Mouse (Mus musculus): ENCODE measurements around the gene Clmp. TPM values are rescaled to one million over a fixed set of nuclear protein-coding genes. Genes with fewer than 3 reads are reported as not detected.
"Not testable (repeated sequence)": the region's sequence is repeated elsewhere in the genome, so short reads cannot be mapped to it uniquely, and the experiment has no call there.

Gene Clmp
- polyA plus RNA-seq, 1 experiment from 2014 or later, result 0.75 TPM

DNA sequence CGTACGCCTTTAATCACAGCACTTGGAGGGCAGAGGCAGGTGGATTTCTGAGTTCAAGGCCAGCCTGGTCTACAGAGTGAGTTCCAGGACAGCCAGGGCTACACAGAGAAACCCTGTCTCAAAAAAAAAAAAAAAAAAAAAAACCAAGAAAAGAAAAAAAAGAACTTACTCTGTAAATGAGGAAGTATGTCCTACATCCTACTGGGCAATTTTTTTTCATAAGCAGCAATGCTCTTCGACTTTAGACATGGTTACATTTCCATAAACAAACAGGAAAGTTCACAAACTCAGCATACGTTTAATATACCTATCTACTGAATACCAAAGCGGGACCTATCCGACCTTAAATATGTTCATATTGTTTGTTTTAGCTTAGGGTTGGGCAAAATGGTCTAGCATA lies 76.6 kb downstream of the Clmp start:
- Histone ChIP-seq H3K4me3 (replicated peaks) (no peak overlapping the region), H3K9me3 (replicated peaks) (no peaks in the 10 kb centered on the region), H3K27me3 (no peaks in the 10 kb centered on the region), H3K4me2 (no peak overlapping the region), H3K4me1 (replicated peaks) (peaks cover 6% of the 10 kb centered on the region), H3K9ac (no peak overlapping the region), H3K27ac (replicated peaks) (no peak overlapping the region), H3K36me3 (replicated peaks) (no peaks in the 10 kb centered on the region)
- no peak for ATAC-seq (ENCODE audit: insufficient read depth)
- WGBS (ENCODE audit: insufficient replicate concordance), result 58% methylated on average over 6 of the region's 6 CpGs

DNA sequence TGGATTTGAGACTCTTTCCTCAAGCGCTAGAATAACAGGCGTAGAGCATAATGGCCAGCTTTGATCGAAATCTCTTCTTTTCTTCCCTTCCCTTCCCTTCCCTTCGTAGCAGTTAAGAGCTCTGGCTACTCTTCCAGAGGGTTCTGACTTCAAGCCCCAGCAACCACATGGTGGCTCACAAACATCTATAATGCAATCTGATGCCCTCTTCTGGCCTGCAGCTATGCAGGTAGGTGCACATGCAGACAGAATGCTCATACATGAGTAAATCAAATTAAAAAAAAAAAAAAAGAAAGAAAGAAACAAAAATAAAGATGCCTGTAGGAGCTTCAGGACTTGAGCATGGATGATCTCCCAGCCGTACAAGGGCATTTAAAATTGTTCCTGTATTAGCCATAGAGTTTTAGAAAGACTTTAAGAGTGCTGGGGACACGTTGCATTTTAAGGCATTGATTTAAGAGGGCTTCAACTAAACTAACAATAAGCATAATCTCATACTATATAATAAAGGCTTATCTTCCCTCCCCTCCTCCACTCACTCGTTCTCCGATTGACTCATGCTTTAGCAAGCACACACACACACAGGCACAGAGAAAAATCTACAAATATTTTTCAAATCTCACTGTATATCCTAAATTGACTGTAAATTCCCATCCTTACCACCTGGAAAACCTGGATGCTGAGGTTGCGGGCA lies 79.3 kb downstream of the Clmp start:
- Histone ChIP-seq H3K4me2 (no peak overlapping the region), H3K4me3 (replicated peaks) (no peak overlapping the region; the same call in 1 of the 2 replicates), H3K36me3 (replicated peaks) (no peaks in the 10 kb centered on the region), H3K9ac (no peak overlapping the region), H3K9me3 (replicated peaks) (no peaks in the 10 kb centered on the region), H3K27me3 (no peaks in the 10 kb centered on the region), H3K4me1 (replicated peaks) (no peaks in the 10 kb centered on the region), H3K27ac (replicated peaks) (no peak overlapping the region)
- no peak for ATAC-seq (ENCODE audit: insufficient read depth)
- WGBS (ENCODE audit: insufficient replicate concordance), result 57% methylated on average over 9 of the region's 9 CpGs

DNA sequence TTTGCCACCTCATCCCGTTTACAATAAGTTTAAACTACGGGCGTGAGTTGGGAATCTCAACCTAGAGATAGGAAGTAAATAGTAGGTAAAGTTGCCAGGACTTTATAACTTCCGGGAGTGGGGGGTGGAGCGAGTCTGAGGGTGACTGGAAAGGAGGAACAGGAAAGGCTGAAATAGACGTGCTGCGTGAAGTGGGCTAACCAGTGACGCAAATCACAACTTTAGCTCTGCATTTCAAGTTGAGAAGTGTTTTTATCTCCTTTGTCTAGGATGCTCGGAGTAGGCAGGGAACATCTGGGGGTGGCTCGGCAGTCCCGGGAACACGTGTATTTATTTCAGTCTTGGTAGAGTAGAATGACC lies 79.8 kb downstream of the Clmp start:
- WGBS (ENCODE audit: insufficient replicate concordance), result 24% methylated on average over 12 of the region's 12 CpGs
- Histone ChIP-seq H3K9me3 (replicated peaks) (no peaks in the 10 kb centered on the region), H3K4me2 (no peak overlapping the region), H3K27me3 (no peaks in the 10 kb centered on the region), H3K4me3 (replicated peaks) (no peak overlapping the region; the same call in 1 of the 2 replicates), H3K27ac (replicated peaks) (no peak overlapping the region), H3K36me3 (replicated peaks) (no peaks in the 10 kb centered on the region), H3K4me1 (replicated peaks) (no peaks in the 10 kb centered on the region; the same call in 1 of the 2 replicates), H3K9ac (no peak overlapping the region)
- no peak for ATAC-seq (ENCODE audit: insufficient read depth)

GRCm38 (mm10) chr9:40766058-40766605 lies 80.4 kb downstream of the Clmp start:
- Histone ChIP-seq H3K27me3 (no peaks in the 10 kb centered on the region), H3K27ac (replicated peaks) (no peak overlapping the region), H3K9ac (no peak overlapping the region), H3K4me2 (no peak overlapping the region), H3K9me3 (replicated peaks) (no peaks in the 10 kb centered on the region), H3K36me3 (replicated peaks) (no peaks in the 10 kb centered on the region), H3K4me1 (replicated peaks) (no peaks in the 10 kb centered on the region; the same call in 1 of the 2 replicates), H3K4me3 (replicated peaks) (no peak overlapping the region)
- WGBS (ENCODE audit: insufficient replicate concordance), result 59% methylated on average over 7 of the region's 7 CpGs
- no peak for ATAC-seq (ENCODE audit: insufficient read depth)

GRCm38 (mm10) chr9:40767946-40768345 lies 82.2 kb downstream of the Clmp start:
- Histone ChIP-seq H3K4me2 (no peak overlapping the region), H3K9ac (no peak overlapping the region), H3K27ac (replicated peaks) (no peak overlapping the region), H3K36me3 (replicated peaks) (no peaks in the 10 kb centered on the region), H3K4me3 (replicated peaks) (no peak overlapping the region), H3K9me3 (replicated peaks) (no peaks in the 10 kb centered on the region), H3K27me3 (no peaks in the 10 kb centered on the region), H3K4me1 (replicated peaks) (no peaks in the 10 kb centered on the region; the same call in 1 of the 2 replicates)
- 65% methylated on average over 4 of the region's 4 CpGs for WGBS (ENCODE audit: insufficient replicate concordance)
- ATAC-seq (ENCODE audit: insufficient read depth), result no peak

DNA sequence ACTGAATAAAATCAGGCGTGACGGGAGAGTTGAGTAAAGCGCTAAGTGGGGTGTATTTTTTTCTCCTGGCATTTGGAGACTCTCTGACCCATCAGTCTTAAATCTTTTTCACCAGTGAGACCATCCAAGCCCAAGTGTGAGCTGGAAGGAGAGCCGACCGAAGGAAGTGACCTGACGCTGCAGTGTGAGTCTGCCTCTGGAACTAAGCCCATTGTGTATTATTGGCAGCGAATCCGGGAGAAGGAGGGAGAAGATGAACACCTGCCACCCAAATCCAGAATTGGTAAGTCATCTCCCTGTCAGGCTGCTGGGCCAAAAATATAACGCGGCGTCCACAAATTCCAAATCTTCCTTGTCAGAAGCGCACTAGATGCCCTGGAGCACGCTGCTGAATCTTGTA lies 86.5 kb downstream of the Clmp start:
- WGBS (ENCODE audit: insufficient replicate concordance), result 67% methylated on average over 13 of the region's 13 CpGs
- Histone ChIP-seq H3K27ac (replicated peaks) (no peak overlapping the region), H3K9ac (no peak overlapping the region), H3K4me3 (replicated peaks) (no peak overlapping the region), H3K4me1 (replicated peaks) (peaks cover 6% of the 10 kb centered on the region), H3K4me2 (no peak overlapping the region), H3K9me3 (replicated peaks) (no peaks in the 10 kb centered on the region), H3K36me3 (replicated peaks) (no peaks in the 10 kb centered on the region), H3K27me3 (no peaks in the 10 kb centered on the region)
- no peak for ATAC-seq (ENCODE audit: insufficient read depth)

DNA sequence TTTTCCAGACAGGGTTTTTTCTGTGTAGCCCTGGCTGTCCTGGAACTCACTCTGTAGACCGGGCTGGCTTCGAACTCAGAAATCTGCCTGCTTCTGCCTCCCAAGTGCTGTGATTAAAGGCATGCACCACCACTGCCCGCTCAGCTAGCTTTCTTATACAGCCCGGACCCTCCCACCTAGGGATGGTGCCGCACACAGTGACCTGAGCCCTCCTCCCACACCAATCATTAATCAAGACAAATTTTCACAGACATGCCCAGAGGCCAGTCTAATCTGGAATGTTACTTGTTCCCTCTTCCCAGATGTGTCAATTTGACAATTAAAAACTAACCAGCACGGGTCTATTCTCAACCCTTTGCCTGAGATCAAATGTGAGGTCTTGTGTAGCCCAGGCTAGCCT lies 87.4 kb downstream of the Clmp start:
- H3K27ac ChIP-seq (replicated peaks); H3K9me3 ChIP-seq (replicated peaks); H3K9ac ChIP-seq; H3K4me3 ChIP-seq (replicated peaks); H3K4me1 ChIP-seq (replicated peaks); ATAC-seq (ENCODE audit: insufficient read depth); H3K4me2 ChIP-seq; H3K27me3 ChIP-seq; H3K36me3 ChIP-seq (replicated peaks): not testable (repeated sequence)
- 62% methylated on average over 6 of the region's 6 CpGs for WGBS (ENCODE audit: insufficient replicate concordance)

DNA sequence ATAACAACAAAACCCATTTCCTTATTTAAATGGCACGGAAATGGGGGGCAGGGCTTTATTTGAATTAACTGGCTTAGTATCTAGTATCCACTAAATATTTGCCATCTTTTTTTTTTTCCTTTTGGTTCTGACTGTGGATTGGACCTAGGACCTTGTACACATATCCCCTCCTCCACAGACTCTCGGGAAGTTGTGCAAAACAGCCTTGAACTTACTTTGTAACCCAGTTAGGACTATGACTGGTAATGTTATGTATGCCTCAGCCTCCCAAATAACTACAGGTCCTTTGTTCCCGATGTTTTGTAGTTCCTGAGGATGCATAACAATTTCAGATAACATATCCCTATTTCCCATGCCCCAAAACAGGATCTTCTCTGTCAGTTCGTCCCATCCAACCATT lies 88.1 kb downstream of the Clmp start:
- ATAC-seq (ENCODE audit: insufficient read depth), result no peak
- WGBS (ENCODE audit: insufficient replicate concordance), result 48% methylated on average over 4 of the region's 4 CpGs

GRCm38 (mm10) chr9:40776044-40776443 lies 90.3 kb downstream of the Clmp start:
- H3K27ac ChIP-seq (replicated peaks), result no peak overlapping the region
- H3K4me1 ChIP-seq (replicated peaks), result peaks cover 6% of the 10 kb centered on the region; the same call in 1 of the 2 replicates
- H3K9ac ChIP-seq, result no peak overlapping the region
- H3K4me2 ChIP-seq, result no peak overlapping the region
- WGBS (ENCODE audit: insufficient replicate concordance), result 33% methylated on average over 1 of the region's 1 CpGs
- ATAC-seq (ENCODE audit: insufficient read depth), result no peak
- H3K27me3 ChIP-seq, result peaks cover 6% of the 10 kb centered on the region; the same call in 1 of the 2 replicates
- H3K36me3 ChIP-seq (replicated peaks), result no peaks in the 10 kb centered on the region
- H3K4me3 ChIP-seq (replicated peaks), result no peak overlapping the region
- H3K9me3 ChIP-seq (replicated peaks), result no peaks in the 10 kb centered on the region

More for the DNA sequence above, 88.1 kb downstream of the Clmp start:
- H3K4me2 ChIP-seq, result no peak overlapping the region
- H3K27ac ChIP-seq (replicated peaks), result no peak overlapping the region
- no peaks in the 10 kb centered on the region for H3K9me3 ChIP-seq (replicated peaks)
- H3K4me1 ChIP-seq (replicated peaks), result peaks cover 6% of the 10 kb centered on the region
- H3K27me3 ChIP-seq, result no peaks in the 10 kb centered on the region
- no peaks in the 10 kb centered on the region for H3K36me3 ChIP-seq (replicated peaks)
- no peak overlapping the region for H3K9ac ChIP-seq
- H3K4me3 ChIP-seq (replicated peaks), result no peak overlapping the region

DNA sequence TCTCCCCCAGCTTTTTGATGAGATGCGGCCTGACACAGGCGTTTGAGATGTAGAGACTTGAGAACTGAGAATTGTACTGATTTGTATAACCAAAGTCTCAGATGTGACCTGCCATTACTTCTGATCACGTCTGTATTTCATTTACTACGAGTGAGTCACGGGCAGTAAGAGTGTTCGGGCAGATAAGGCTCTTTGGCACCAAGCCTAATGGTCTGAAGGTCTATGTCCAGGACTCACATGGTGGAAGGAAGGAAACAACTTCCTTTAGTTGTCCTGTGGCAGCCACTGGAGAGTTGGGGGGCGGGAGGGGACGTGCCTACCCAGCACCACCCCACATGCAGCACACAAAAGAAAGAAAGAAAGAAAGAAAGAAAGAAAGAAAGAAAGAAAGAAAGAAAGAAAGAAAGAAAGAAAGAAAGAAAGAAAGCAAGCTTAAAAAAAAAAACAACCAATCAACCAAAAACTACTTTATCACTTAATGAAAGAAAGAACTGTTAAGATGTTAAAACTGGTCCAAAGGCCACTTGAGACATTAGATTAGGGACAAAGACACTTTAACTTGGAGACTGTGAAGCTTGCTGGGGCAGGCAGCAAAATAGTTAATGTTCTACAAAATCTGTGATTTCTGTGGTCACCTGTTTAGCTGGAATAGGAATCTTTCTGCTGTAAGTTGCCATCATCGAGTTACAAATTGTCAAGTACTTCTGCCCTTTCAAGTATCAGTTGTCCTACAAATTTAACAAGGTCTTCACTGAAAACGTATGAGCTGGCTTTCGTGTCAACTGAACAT lies 90.9 kb downstream of the Clmp start:
- no peaks in the 10 kb centered on the region for H3K36me3 ChIP-seq (replicated peaks)
- H3K27ac ChIP-seq (replicated peaks), result no peak overlapping the region
- H3K9me3 ChIP-seq (replicated peaks), result no peaks in the 10 kb centered on the region
- no peak overlapping the region for H3K9ac ChIP-seq
- WGBS (ENCODE audit: insufficient replicate concordance), result 27% methylated on average over 11 of the region's 11 CpGs
- H3K4me3 ChIP-seq (replicated peaks), result no peak overlapping the region
- peaks cover 10% of the 10 kb centered on the region; the same call in 1 of the 2 replicates for H3K27me3 ChIP-seq
- peaks cover 6% of the 10 kb centered on the region; the same call in 1 of the 2 replicates for H3K4me1 ChIP-seq (replicated peaks)
- no peak for ATAC-seq (ENCODE audit: insufficient read depth)
- H3K4me2 ChIP-seq, result no peak overlapping the region

- Histone ChIP-seq H3K4me1 (replicated peaks) (peaks cover 16% of the 10 kb centered on the region), H3K9ac (no peak overlapping the region), H3K4me2 (no peak overlapping the region), H3K27ac (replicated peaks) (no peak overlapping the region), H3K9me3 (replicated peaks) (no peaks in the 10 kb centered on the region), H3K27me3 (peaks cover 31% of the 10 kb centered on the region), H3K4me3 (replicated peaks) (no peak overlapping the region), H3K36me3 (replicated peaks) (no peaks in the 10 kb centered on the region)
- ATAC-seq (ENCODE audit: insufficient read depth), result no peak
- WGBS (ENCODE audit: insufficient replicate concordance), result 61% methylated on average over 3 of the region's 3 CpGs
Observed at GRCm38 (mm10) chr9:40780111-40780510, 94.3 kb downstream of the Clmp start.
